Mouse (Mus musculus) adrenal gland, postnatal 4 days (tissue): Measurements from ENCODE around the gene Vnn1. TPM values are rescaled to one million over a fixed set of nuclear protein-coding genes. Genes with fewer than 3 reads are reported as not detected.

Experiments used
- total RNA-seq, 2 experiments: library from RNA; stranded (reverse); gene quantifications; 2 replicates each; pipeline ENCODE4 v1.2.3; 2021

Gene Vnn1
- total RNA-seq, 2 experiments from 2014 or later: 50.0 to 52.2 TPM

Other genes starting within 250 kb of the Vnn1 start
- gene Rps12, start 107.4 kb upstream of the Vnn1 start, total RNA-seq: 100 to 1,000 TPM; 618 to 653 TPM
- 10 to 100 TPM; 58.7 to 62.1 TPM for gene Slc18b1, start 97.7 kb upstream of the Vnn1 start, total RNA-seq
- 10 to 100 TPM; 17.1 to 24.1 TPM for gene Vnn3, start 43.2 kb upstream of the Vnn1 start, total RNA-seq
- gene Taar1, start 25.7 kb downstream of the Vnn1 start, total RNA-seq: not detected
- gene Taar2, start 43.9 kb downstream of the Vnn1 start, total RNA-seq: not detected
- not detected for gene Taar3, start 54.9 kb downstream of the Vnn1 start, total RNA-seq
- gene Taar4, start 65.8 kb downstream of the Vnn1 start, total RNA-seq: not detected
- gene Taar5, start 76.0 kb downstream of the Vnn1 start, total RNA-seq: not detected
- gene Taar6, start 91.0 kb downstream of the Vnn1 start, total RNA-seq: not detected
- gene Taar7a, start 98.8 kb downstream of the Vnn1 start, total RNA-seq: not detected
- gene Taar7b, start 105.3 kb downstream of the Vnn1 start, total RNA-seq: not detected
- not detected for gene Taar7d, start 132.5 kb downstream of the Vnn1 start, total RNA-seq
- gene Taar7e, start 142.9 kb downstream of the Vnn1 start, total RNA-seq: not detected
- not detected for gene Taar7f, start 154.8 kb downstream of the Vnn1 start, total RNA-seq
- gene Taar8a, start 181.8 kb downstream of the Vnn1 start, total RNA-seq: under 1 TPM in 1 of 2 experiments, not detected in 1; 0.51 TPM
- not detected for gene Taar8b, start 197.6 kb downstream of the Vnn1 start, total RNA-seq
- not detected for gene Taar8c, start 207.2 kb downstream of the Vnn1 start, total RNA-seq
- gene Taar9, start 214.8 kb downstream of the Vnn1 start, total RNA-seq: not detected